19 mouse cellular contexts compared by ENCODE assay signal in the genomic region with DNA sequence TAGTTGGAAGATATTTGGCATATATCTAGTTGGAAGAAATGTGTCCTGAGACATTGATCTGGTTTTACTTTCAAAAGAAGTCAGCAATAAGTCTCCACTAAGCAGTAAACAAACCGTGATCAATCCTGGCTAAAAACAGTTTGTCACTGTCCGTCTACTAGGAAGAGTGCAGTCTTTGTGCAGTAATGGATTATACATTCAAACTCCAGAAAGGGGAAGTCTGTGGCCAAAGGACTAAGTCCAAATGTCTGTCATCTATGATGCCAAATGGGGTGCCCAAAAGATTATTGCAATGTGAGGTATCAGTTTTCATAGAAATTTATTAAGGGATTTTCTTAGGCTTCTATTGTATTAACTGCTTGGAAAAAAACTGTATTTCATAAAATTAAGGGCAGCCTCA.
DNase-seq lines count a peak whose midpoint lies in the region; TF ChIP-seq lines count a peak whose summit lies in the region.
"Had no signal": no experiment of that assay in that cellular context is flagged by ENCODE, and none has a peak within 500 bp of the region (broad histone marks: within the 10 kb centered on the region; RNA-seq: fewer than 3 reads in every experiment).

No protein-coding gene starts in this region.

- no peaks in the 10 kb centered on the region for H3K9me3 ChIP-seq in MEL (replicated peaks; ENCODE audit: insufficient read depth, low read length)
- H3K9me3 ChIP-seq: embryonic facial prominence, embryonic 12.5 days; forebrain, embryonic 12.5 days; G1E; hindbrain, embryonic 12.5 days had no signal

- DNase-seq in 416B (ENCODE audit: low read depth) (peak; percentile 57), MEL (ENCODE audit: low read depth, low spot score) (peak; percentile 6)
- peak; percentile 25 for DNase-seq in fibroblast of lung, adult 2 months (ENCODE audit: low read depth)
- DNase-seq in cerebellum, adult 11-12 months: no peak
- no peak for DNase-seq in adrenal gland, adult 2 months
- DNase-seq: adrenal gland, postnatal 25 days; B cell, adult 2 months; cerebellum, adult 8-10 months; cerebellum, postnatal 14 days; gastrocnemius, adult 2 months; gastrocnemius, postnatal 25 days; heart, adult 11 months; heart, postnatal 10 days; heart, postnatal 4 days had no signal

- H3K4me1 ChIP-seq in MEL (ENCODE audit: control insufficient read depth in 1 of 2, insufficient read depth in 2 of 2, low read length in 2 of 2): no peaks in the 10 kb centered on the region
- H3K4me1 ChIP-seq: embryonic facial prominence, embryonic 12.5 days; forebrain, embryonic 12.5 days; hindbrain, embryonic 12.5 days had no signal

- H3K79me2 ChIP-seq in MEL (ENCODE audit: control insufficient read depth, insufficient read depth, low read length, poor library complexity): no peaks in the 10 kb centered on the region
- no peaks in the 10 kb centered on the region for H3K79me2 ChIP-seq in myocyte (ENCODE audit: control insufficient read depth, insufficient read depth)

- TF ChIP-seq RAD21 in MEL (IDR thresholded peaks at IDR 0.05; ENCODE audit: low read depth, low read length): no peak

- no peaks in the 10 kb centered on the region for H3K27me3 ChIP-seq in MEL (ENCODE audit: control insufficient read depth in 1 of 2, insufficient read depth in 2 of 2, low read length in 2 of 2)
- no peaks in the 10 kb centered on the region for H3K27me3 ChIP-seq in myocyte (ENCODE audit: control insufficient read depth, insufficient read depth, insufficient read length)
- H3K27me3 ChIP-seq: embryonic facial prominence, embryonic 12.5 days; forebrain, embryonic 12.5 days; hindbrain, embryonic 12.5 days had no signal

- no peak overlapping the region for H3K27ac ChIP-seq in MEL (ENCODE audit: control insufficient read depth, low read depth, low read length)
- H3K27ac ChIP-seq: embryonic facial prominence, embryonic 12.5 days; forebrain, embryonic 12.5 days; gastrocnemius, adult 2 months; hindbrain, embryonic 12.5 days had no signal

- no peak overlapping the region for H3K4me3 ChIP-seq in MEL (ENCODE audit: control insufficient read depth in 1 of 2, insufficient read depth in 1 of 2, low read depth in 2 of 2, low read length in 2 of 2)
- H3K4me3 ChIP-seq in myocyte: no peak overlapping the region
- H3K4me3 ChIP-seq: embryonic facial prominence, embryonic 12.5 days; forebrain, embryonic 12.5 days; gastrocnemius, adult 2 months; hindbrain, embryonic 12.5 days had no signal

- H3K36me3 ChIP-seq in MEL (ENCODE audit: control insufficient read depth in 1 of 2, insufficient read depth in 2 of 2, low read length in 2 of 2): no peaks in the 10 kb centered on the region
- no peaks in the 10 kb centered on the region for H3K36me3 ChIP-seq in myocyte (ENCODE audit: control insufficient read depth, insufficient read depth)
- H3K36me3 ChIP-seq: embryonic facial prominence, embryonic 12.5 days; forebrain, embryonic 12.5 days; G1E; hindbrain, embryonic 12.5 days had no signal

- no peak for TF ChIP-seq CTCF in MEL (IDR thresholded peaks at IDR 0.05 in 2 of 3, conservative IDR thresholded peaks at IDR 0.05 in 1 of 3; ENCODE audit: control insufficient read depth in 1 of 3, insufficient read depth in 1 of 3, low read depth in 2 of 3, low read length in 3 of 3, poor library complexity in 1 of 3, severe bottlenecking in 1 of 3)

- H3K9ac ChIP-seq in MEL (ENCODE audit: control insufficient read depth, low read depth, low read length, poor library complexity, severe bottlenecking): no peak overlapping the region
- H3K9ac ChIP-seq: embryonic facial prominence, embryonic 12.5 days; forebrain, embryonic 12.5 days; hindbrain, embryonic 12.5 days had no signal

- H3K4me2 ChIP-seq in myocyte (ENCODE audit: low read depth): peak overlapping the region; percentile 10
- H3K4me2 ChIP-seq: embryonic facial prominence, embryonic 12.5 days; forebrain, embryonic 12.5 days; hindbrain, embryonic 12.5 days had no signal

- no peak overlapping the region for H3ac ChIP-seq in myocyte (ENCODE audit: control insufficient read depth, insufficient read length)

- TF ChIP-seq POLR2A in MEL (IDR thresholded peaks at IDR 0.05; ENCODE audit: control insufficient read depth in 1 of 2, insufficient read depth in 1 of 2, low read depth in 1 of 2, low read length in 2 of 2, poor library complexity in 1 of 2) (no peak), myocyte (IDR thresholded peaks at IDR 0.05; ENCODE audit: insufficient read length, low read depth) (no peak)

- TF ChIP-seq EP300 in MEL (IDR thresholded peaks at IDR 0.05; ENCODE audit: low read depth in 1 of 2, low read length in 2 of 2): no peak

TF ChIP-seq in MEL, 35 proteins besides CTCF, POLR2A, EP300 and RAD21:
- TF ChIP-seq KAT2A (conservative IDR thresholded peaks at IDR 0.05; ENCODE audit: low read depth, low read length) (no peak), ELF1 (IDR thresholded peaks at IDR 0.05; ENCODE audit: low read depth, low read length) (no peak), SIN3A (IDR thresholded peaks at IDR 0.05; ENCODE audit: low read length) (no peak), ZKSCAN1 (IDR thresholded peaks at IDR 0.05; ENCODE audit: low read depth, low read length) (no peak), ZC3H11A (IDR thresholded peaks at IDR 0.05; ENCODE audit: low read depth, low read length) (no peak), MAZ (IDR thresholded peaks at IDR 0.05; ENCODE audit: low read depth, low read length) (no peak), BHLHE40 (IDR thresholded peaks at IDR 0.05; ENCODE audit: borderline replicate concordance, low read depth, low read length) (no peak), ETS1 (IDR thresholded peaks at IDR 0.05; ENCODE audit: low read depth, low read length) (no peak), TBP (IDR thresholded peaks at IDR 0.05; ENCODE audit: low read depth, low read length) (no peak), RCOR1 (IDR thresholded peaks at IDR 0.05; ENCODE audit: low read depth, low read length) (no peak), MAX (IDR thresholded peaks at IDR 0.05; ENCODE audit: low read length) (no peak), SMC3 (IDR thresholded peaks at IDR 0.05; ENCODE audit: low read depth, low read length) (no peak), USF1 (IDR thresholded peaks at IDR 0.05; ENCODE audit: low read depth, low read length) (no peak), NELFE (IDR thresholded peaks at IDR 0.05; ENCODE audit: low read depth, low read length) (no peak), UBTF (IDR thresholded peaks at IDR 0.05; ENCODE audit: borderline replicate concordance, insufficient read depth, low read depth, low read length) (no peak)
TF ChIP-seq in MEL: peak in this region for 0.

TF ChIP-seq in myocyte, 11 proteins besides CTCF, POLR2A, EP300 and RAD21:
- TF ChIP-seq CEBPB (IDR thresholded peaks at IDR 0.05; ENCODE audit: insufficient read depth, poor library complexity, severe bottlenecking) (peak; percentile 37; the same call in 1 of the 2 replicates), POLR2AphosphoS2 (IDR thresholded peaks at IDR 0.05; ENCODE audit: insufficient read length, low read depth) (no peak)
TF ChIP-seq in myocyte: peak in this region for 1.

Comparison
In these comparisons a context has a peak if more than half of its experiments do, and no peak if none do; other contexts are left out.
1. DNase-seq: peak in 416B (single experiment), MEL (single experiment) and fibroblast of lung, adult 2 months (single experiment); none in cerebellum, adult 11-12 months (single experiment) and adrenal gland, adult 2 months (single experiment).